Mouse (Mus musculus) mesoderm, embryonic 11.5 days (tissue): Measurements from ENCODE around the gene Slc2a3.

Experiments used
- DNase-seq: peaks from one replicate; pipeline ENCODE4 v3.0.0-alpha.2; 2012; ENCODE audit warnings: low read depth, low spot score

Slc2a3 gene

DNA sequence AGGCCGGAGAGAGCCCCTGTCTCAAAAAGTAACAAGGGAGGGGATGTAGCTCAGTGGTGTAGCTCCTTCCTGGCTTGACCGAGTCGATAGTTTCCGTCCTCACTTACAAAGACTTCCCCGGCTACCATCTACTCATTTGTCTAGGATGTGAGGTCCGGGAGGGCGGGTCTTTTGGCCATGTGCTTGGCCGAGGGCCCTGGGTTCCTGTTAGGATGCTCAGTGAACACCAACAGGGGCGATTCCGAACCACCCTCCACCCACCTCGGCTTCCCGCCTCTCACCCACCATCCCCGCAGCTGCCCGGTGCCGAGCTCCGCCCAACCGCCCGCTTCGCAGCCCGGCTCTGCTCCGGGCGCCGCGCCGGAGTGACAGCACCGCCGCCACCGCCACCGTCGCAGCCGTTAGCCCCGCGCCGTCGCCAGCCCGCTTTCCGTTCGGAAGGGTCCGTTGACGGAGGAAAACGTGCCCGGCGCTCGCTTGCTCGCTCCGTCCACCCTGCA is at the start of gene Slc2a3:
Slc2a3 (minus strand) TSS at position 340 of the 500 bp plus-strand sequence.
- peak; percentile 47 for DNase-seq

DNA sequence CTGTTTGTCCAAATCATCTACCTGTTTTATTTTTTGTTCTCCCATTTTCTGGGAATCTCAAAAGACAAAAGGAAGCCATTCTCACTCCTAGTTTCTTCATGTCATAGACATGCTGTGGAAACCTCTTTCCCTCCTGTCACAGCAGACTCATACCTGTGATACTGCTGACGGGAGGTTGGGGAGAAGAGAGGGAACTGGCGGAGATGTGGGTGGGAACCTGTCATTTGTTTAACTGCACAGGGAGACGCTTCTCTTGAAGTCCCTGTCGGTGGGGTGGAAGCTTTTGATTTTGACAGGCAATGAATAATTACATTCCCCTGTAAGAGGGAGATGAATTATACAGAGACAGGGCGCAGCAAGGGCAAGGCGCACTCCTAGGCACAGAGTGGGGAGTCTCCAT is 42.3 kb upstream of the Slc2a3 start:
- no peak for DNase-seq

DNA sequence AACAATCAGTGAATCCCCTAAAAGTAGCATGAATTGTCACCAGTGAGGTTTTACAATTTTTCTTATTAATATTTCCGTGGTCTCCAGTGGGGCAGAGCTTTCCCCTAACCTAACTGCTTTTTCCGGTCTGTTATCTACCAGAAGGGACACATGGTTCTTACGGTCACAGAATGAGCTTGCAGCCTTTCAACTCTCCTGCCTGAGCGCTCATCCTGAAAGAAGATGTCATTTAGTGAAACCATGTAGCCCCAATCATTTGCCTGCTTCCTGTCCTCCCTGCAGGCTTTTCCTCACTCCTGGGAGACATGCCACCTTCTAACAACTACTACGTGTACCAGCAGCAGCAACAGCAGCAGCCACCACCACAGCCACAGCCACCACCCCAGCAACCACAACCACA is 36.1 kb upstream of the Slc2a3 start:
- DNase-seq, result no peak

DNA sequence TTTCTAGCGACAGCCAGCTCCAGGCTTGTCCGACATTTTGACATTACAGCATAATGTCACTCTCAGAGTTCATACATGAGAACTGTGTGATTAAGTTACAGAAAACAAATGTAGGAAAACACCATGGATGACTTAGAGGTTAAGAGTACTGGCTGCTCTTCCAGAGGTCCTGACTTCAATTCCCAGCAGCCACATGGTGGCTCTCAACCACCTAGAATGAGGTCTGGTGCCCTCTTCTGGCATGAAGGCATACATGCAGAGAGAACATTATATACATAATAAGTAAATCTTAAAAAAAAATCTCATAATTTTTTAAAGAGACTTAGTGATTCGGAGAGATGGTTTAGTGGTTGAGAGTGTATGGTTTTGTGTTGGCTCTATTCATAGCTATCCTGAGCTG is 35.5 kb upstream of the Slc2a3 start:
- no peak for DNase-seq

DNA sequence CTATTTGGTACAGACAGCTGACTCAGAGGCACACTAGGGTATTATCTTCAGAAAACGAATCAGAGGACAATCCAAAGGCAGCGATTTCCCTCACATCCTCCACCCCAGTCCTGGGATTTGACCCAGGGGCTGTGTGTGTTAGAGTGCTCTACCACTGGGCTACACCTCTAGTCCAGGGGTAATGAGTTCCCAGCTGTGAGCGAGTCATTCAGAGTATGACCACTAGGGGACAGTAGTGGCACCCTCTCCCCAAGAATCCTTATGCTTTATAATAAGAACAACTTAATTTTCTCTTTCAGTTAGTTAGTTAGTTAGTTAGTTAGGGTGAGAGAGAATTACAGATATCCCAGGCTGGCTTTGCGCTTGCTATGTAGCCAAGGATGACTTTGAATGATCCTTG is 32.9 kb upstream of the Slc2a3 start:
- peak; percentile 27 for DNase-seq

DNA sequence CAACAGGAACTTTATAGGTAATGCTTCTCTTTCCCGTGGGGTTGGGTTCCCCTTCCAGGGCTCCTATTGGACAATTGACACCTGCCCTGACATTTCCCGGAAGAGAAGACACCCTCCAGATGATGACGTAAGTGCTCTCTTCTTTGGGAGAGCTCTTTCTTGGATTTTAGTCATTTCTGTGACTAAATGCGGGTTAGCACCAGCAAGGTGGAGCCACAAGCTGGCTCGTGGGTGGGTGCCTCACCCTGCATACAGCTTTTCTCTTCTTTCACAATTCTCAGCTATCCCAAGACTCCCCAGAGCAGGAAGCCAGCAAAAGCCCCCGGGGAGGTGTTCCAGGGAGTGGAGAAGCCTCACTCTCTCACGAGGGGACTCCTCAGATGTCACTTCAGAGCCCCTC is 31.4 kb upstream of the Slc2a3 start:
- DNase-seq, result no peak

DNA sequence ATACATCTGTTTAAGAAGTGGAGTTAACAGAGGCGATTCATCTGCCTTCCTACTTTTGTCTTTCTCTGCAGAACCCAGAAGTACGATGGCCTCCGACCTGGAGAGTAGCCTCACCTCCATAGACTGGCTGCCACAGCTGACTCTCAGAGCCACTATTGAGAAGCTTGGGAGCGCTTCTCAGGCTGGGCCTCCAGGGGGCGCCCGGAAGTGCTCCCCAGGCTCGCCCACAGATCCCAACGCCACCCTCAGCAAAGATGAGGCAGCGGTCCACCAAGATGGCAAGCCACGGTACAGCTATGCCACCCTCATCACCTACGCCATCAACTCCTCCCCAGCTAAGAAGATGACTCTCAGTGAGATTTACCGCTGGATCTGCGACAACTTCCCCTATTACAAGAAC is 26.6 kb upstream of the Slc2a3 start:
- no peak for DNase-seq

DNA sequence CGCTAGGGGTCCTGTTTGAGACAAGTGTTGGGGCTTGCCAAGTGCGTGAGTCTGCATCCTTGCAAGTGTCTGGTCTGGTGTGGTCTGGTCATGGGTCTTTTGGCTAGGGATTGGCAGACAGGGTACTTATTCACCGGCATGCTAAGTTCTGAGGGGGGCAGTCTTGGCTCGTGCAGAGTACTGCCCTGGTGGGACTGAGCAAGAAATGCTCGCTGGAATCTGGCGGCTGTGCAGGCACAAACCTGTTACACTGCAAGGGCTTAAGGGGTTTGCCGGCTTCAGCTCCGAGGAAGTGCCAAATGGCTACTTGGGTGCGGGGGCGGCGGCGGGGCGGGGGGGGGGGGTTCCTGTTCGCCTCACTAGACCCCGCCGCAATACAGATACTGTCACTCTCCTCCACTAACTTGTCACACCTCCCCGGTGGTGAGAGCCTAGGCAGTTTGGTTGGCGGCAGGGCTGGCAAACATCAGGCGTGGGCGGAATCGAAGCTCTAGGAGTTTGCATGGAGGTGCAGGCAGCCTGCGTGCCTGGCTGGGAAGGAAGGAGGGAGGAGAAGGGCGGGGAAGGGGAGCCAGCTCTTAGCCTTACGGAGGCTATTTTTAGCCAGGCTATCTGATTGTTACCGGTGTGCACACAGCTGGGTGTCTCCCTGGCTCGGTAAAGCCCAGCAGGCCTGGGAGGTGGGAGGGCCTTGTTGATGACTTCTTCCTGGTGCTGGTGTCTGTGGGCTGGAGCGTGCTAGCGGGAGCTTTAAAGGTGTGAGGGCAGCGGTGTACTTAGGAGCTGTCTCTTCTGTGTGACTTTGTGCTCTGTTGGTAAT is 24.7 kb upstream of the Slc2a3 start:
- peak; percentile 43 for DNase-seq

DNA sequence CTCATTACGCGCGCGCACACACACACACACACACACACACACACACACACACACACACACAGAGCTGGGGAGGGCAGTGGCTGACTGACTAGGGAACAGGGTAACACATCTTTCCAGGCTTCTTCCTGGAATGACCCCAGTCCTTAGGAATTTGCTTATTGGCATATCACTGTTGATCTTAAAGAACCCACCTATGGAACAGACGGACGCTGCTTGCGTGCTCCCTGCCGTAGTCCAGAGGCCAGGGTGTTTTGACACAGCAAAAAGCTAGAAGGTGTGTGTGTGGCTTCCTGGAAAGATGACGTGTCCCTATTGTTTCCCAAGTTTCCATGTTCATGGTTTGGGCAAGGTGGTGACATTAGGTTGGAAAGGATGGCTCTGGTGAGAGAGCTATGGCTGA is 23.7 kb upstream of the Slc2a3 start:
- DNase-seq, result no peak

DNA sequence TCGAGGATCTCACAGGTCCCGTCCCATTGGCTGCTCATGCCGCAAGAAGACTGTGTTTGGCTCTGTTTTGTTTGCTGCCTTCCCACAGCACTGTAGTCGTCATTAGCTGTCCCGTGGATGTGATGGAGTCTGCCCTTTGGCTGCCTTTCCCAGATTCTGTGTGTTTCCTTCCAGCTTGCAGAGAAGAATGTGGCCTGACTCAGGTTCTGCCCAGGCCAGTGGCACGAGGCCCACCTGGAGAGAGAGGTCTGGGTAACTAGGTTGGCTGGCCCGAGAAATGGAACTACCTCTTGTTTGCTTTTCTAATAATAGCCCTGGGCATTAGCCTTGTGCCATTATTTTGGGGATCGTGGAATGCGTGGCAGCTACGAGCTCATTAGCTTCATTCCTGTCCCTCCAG is 22.6 kb upstream of the Slc2a3 start:
- no peak for DNase-seq

DNA sequence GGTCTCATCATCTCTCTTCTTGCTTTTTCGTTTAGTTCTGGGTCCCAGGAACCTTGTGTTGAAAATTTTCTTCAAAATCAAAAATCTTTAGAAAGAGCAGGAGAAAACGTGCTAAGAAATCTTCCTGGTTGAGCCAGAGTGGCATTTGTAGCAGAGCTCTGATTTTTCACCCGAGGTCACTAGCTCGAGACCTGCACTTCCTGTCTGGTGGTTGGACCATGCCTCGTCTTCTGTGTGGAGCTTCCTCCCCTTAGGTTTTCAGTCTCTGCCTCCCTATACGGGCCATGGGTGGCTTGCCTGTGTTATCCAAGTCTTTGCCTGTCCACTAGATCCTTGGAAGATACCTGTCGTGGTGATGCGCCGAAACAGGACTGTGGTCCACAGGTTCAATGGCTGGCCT is 20.4 kb upstream of the Slc2a3 start:
- DNase-seq, result no peak

DNA sequence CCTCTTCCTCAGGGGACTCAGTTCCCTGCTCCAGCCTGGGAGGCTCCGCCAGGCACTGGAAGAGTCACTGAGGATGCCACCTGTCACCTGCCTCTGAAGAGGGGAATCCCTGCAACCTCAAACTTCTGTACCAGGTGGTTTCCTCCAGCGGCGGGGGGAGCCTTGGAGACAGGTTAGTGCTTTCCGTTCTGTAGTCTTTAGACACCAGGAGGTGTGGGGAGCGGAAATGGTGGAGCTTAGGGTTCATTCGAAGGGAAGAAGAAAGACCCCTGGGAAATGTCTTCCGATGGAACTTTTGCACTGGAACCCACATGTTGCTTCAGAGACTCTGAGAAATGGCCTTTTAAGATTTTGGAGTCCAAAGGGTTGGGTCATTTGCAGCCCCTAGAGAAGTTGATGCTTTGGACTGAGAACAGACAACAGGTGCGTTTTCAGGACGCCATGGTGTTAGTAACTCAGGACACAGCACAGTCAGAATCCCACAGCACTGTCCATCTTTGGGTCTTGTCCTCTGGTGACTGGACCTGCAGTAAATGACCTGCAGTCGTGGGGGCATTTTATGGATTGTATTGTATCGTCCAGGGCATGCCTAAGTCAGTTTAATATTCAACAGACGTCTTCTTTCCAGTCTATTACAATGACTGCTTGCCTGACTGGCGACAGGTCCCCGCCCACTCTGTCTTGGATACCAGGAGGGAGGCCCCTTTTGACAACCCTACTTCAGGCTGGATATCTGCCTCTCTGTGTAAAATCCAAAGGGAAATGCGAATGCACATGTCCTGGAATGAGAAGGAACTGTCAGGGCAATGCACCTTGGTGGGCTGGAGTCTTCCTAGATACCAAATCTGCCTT is 19.6 kb upstream of the Slc2a3 start:
- DNase-seq, result no peak

DNA sequence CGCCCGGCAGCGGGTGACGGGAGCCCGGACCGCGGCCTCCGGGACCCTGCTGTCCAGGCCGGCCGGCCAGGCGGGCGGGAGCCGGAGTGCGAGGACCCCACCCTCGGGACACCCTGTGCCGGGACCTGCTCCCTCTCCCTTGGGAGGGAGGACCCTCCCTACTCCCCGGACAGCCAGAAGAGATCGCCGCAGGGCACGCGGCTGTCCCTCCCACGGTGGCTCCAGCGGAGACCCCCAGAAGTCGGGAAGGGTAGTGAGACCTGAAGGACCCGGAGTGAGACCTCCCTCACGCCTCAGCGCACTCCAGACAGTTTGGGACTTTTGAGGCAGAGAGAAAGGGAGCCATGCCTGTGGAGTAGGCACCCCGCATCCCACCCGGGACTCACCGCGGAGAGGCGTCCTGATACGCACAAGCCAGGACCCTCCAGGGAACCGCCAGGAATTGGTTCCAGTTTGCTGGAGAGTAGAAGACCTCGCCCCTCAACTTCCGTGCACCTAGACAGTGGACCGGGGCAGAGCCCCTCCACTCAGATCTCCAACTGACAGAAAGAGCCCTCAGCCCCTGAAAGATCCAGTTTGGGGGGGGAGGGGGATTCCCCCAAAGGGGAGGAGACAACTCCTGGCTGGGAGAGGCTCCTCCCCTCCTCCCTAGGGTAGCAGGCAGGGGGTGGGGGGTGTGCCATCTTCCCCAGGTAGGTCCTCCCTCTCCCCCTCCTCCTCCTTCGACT is 18.8 kb upstream of the Slc2a3 start:
- DNase-seq, result peak; percentile 31

DNA sequence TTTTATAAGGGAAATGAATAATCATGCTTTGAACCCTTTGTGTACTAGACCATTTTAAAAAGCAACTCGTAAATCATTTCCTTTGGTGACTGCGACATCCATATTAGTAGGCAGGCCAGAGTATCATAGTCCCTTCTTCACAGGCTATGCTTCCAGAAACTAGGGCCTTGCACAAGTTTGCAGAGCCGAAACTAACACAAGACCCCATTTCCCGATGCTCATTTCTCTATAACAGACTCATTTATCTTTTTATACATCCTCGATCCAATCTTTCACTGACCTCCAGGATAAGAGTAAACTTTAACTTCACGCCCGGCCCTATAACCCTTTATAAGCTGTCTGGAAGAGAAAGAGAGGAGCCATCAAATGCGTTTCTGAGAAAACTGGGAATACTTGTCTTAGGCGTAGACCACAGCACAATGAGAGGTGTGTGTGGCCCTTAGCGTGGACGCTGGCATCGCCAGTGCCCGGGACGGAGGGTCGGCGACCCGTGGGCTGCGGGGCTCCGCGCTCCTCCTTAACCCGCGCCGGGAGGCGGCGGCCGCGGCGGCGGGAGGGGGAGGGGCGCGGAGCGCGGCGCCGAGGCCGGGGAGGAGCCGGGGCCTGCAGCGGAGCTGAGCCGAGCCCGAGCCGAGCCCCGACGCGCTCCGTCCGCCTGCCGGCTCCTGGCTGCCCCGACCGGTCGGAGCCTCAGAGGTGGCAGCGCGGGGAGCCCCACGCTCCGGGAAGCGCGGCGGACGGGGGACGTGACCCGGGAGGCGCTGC is 18.0 kb upstream of the Slc2a3 start, which contains the start of gene Foxj2:
Foxj2 (plus strand) TSS at position 609 of the 765 bp plus-strand sequence.
- peak; percentile 54 for DNase-seq

DNA sequence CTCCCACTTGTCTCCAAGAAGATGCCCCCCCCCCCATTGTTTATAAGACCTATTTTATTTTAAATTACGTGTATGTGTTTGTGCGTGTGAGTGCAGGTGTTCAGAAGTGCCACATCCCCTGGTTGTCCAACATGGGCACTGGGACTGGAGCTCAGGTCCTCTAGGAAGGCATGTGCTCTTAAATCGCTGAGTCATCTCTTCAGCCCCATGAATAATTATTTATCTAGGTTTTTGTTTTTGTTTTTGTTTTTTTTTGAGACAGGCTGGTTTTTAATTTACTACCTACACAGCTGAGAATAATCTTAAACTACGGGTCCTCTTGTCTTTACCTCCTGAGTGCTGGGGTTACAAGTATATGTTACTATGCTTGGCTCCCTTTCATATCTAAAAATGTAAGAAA is 12.2 kb upstream of the Slc2a3 start:
- DNase-seq, result no peak

DNA sequence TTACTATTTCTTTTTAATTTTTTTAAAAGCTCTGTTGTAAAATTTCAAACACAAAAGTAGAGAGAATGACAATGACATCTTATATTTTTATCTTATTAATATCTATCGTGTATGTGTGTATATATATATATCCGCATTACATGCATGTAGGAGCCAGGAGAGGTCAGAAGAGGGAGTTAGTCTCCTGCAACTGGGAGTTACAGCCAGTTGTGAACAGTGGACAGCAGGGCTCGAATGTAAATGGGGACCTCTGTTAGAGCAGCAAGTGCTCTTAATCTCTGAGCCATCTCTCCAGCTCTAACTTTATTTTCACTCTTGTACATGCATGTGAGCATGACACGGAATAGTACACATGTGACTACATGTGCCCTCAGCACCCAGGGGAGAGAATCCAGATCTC is 11.3 kb upstream of the Slc2a3 start:
- no peak for DNase-seq

DNA sequence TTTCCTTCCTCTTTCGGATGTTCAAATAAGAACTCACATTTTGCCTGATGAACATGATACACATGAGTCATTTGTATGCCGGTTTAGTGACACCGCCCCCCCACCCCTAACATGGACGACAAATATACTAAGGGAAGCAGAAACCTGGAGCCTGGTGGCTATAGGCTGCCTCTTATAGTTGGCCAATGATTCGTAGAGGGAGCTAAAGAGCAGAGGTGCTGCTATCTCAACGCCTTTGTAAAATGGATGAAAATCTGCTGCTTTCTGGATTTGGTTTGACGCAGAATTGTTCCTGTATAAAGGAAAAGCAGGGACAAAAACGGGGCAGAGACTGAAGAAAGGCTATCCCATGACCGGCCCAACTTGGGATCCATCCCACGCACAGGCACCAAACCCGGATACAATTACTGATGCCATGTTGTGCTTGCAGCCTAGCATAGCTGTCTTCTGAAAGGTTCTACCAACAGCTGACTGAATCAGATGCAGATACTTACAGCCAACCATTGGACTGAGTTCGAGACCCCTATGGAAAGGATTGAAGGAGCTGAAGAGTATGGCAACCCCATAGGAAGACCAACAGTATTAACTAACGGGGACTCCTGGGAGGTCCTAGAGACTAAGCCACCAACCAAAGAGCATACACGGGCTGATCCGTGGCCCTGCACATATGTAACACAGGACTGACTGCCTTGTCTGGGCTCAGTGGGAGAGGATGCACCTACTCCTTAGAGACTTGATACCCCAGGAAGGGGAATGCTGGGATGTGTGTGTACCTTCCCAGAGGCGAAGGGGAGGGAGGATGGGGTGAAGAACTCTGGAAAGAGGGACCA is 10.5 kb upstream of the Slc2a3 start:
- DNase-seq, result peak; percentile 68

DNA sequence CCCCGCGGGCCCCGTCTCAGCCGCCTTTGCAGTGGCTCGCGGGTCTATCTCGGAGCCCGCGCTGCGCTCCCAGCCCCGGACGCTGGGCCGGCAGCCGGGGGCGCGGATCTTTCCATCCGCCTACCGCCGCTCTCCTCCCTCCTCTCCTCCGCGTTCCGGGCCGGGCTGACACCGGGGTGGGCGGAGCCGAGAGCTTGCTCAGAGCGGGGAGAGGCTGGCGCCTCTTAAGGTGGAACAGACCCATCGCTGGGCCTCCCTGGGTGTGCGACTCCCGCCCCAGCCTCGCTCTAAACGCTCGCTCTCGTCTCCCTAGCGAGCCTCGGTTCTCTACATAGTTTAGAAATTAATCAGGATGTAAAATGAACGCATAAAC is 9.8 kb upstream of the Slc2a3 start:
- peak; percentile 88 for DNase-seq

DNA sequence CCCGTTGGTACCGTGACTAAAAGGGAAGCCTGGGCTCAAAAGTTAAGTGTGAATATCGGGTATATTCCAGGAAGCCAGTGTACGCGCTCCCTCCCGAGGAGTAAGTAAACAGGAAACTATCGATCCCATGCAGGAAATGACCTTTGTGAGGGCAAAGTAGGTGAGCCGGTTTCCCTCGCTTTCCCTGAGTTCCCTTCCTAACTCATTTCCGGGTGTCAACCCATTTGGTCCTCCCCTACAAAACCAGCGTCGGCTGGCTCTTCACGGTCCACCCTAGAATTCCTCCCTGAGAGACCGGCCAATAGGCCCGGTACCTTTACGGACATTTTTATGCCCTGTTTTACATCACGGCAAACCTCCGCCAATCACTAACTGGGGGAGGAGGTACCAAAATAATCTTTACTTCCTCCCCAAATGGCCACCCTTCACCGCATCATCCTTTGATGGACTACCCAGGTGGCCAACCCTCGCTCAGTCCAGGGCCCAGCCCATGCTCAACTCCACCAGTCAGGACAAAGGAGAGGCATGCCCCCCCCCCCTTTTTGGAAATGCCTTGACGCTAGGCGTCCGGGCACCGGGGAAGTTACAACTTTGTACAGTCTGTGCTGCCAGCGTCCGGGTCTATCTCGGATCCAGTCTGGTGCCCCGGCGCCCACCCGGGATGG is 9.3 kb upstream of the Slc2a3 start:
- peak; percentile 98 for DNase-seq
